Mouse (Mus musculus) right cerebral cortex, postnatal 10 days (tissue): ENCODE data around the gene Epha2.

ENCODE experiments used
- DNase-seq, 2 experiments: peaks; one replicate each; pipeline ENCODE4 v3.0.0; 2021; ENCODE audit warnings: low spot score in 2 of 2

The Epha2 gene

GRCm38 (mm10) chr4:141329968-141330367, 28.9 kb downstream of the Epha2 start:
- DNase-seq, result no peak

GRCm38 (mm10) chr4:141331446-141331845, 30.4 kb downstream of the Epha2 start:
- DNase-seq, result no peak

GRCm38 (mm10) chr4:141332258-141332657, 31.2 kb downstream of the Epha2 start:
- no peak for DNase-seq

- no peak for DNase-seq
Measured at GRCm38 (mm10) chr4:141334695-141335094, 33.7 kb downstream of the Epha2 start.

GRCm38 (mm10) chr4:141335263-141335796, 34.3 kb downstream of the Epha2 start:
- DNase-seq, result no peak

- DNase-seq, result peak in 1 of 2 experiments; percentile 37
Measured at GRCm38 (mm10) chr4:141336196-141336595, 35.2 kb downstream of the Epha2 start.

- DNase-seq, result no peak
Measured at GRCm38 (mm10) chr4:141337986-141338385, 36.9 kb downstream of the Epha2 start.

- DNase-seq, result no peak
Measured at GRCm38 (mm10) chr4:141338853-141339252, 37.8 kb downstream of the Epha2 start.

GRCm38 (mm10) chr4:141341477-141341876, 40.4 kb downstream of the Epha2 start:
- DNase-seq, result no peak

- no peak for DNase-seq
Measured at GRCm38 (mm10) chr4:141343515-141343914, 42.5 kb downstream of the Epha2 start.

- DNase-seq, result no peak
Measured at GRCm38 (mm10) chr4:141345219-141345618, 44.2 kb downstream of the Epha2 start.

GRCm38 (mm10) chr4:141347365-141347797, 46.3 kb downstream of the Epha2 start:
- DNase-seq, result no peak

- no peak for DNase-seq
Measured at GRCm38 (mm10) chr4:141348616-141349015, 47.6 kb downstream of the Epha2 start.

- DNase-seq, result no peak
Measured at GRCm38 (mm10) chr4:141350015-141350414, 49.0 kb downstream of the Epha2 start.

GRCm38 (mm10) chr4:141351972-141352371, 50.9 kb downstream of the Epha2 start:
- no peak for DNase-seq

GRCm38 (mm10) chr4:141352986-141353385, 51.9 kb downstream of the Epha2 start:
- DNase-seq, result no peak

- no peak for DNase-seq
Measured at GRCm38 (mm10) chr4:141353868-141354267, 52.8 kb downstream of the Epha2 start.

GRCm38 (mm10) chr4:141357811-141358210, 56.8 kb downstream of the Epha2 start:
- no peak for DNase-seq

- no peak for DNase-seq
Measured at GRCm38 (mm10) chr4:141359222-141359621, 58.2 kb downstream of the Epha2 start.

- no peak for DNase-seq
Measured at GRCm38 (mm10) chr4:141360846-141361245, 59.8 kb downstream of the Epha2 start.

GRCm38 (mm10) chr4:141362937-141363548, 62.0 kb downstream of the Epha2 start:
- DNase-seq, result peak; percentile 78 to 88

GRCm38 (mm10) chr4:141365126-141365525, 64.1 kb downstream of the Epha2 start:
- DNase-seq, result no peak

- no peak for DNase-seq
Measured at GRCm38 (mm10) chr4:141365876-141366275, 64.8 kb downstream of the Epha2 start.
